Mouse (Mus musculus): Measurements from ENCODE around the gene Slc35a2. TPM values are rescaled to one million over a fixed set of nuclear protein-coding genes. Genes with fewer than 3 reads are reported as not detected.

Gene Slc35a2
- polyA plus RNA-seq, 1 experiment from 2014 or later = 16.9 TPM

GRCm38 (mm10) chrX:7863181-7863580, 20.6 kb upstream of the Slc35a2 start:
- no peak for ATAC-seq (replicated peaks; ENCODE audit: insufficient number of reproducible peaks, low FRiP score, low TSS enrichment)
- no peak overlapping the region for H3K27ac ChIP-seq (ENCODE audit: low read depth, low read length)
- no peak overlapping the region for H3K4me3 ChIP-seq (ENCODE audit: low read depth, low read length)
- no peak overlapping the region for H3K9ac ChIP-seq (ENCODE audit: low read depth, low read length)
- 93% methylated on average over 1 of the region's 1 CpGs for WGBS (ENCODE audit: insufficient replicate concordance)
- H3K4me2 ChIP-seq = no peak overlapping the region
- H3K9me3 ChIP-seq (replicated peaks; ENCODE audit: control insufficient read depth, low read length) = no peaks in the 10 kb centered on the region
- H3K27me3 ChIP-seq (ENCODE audit: control insufficient read depth, insufficient read depth, low read length) = no peaks in the 10 kb centered on the region
- 0 out of 2 replicates have a peak, but pooled peaks cover 2% of the 10 kb centered on the region for H3K4me1 ChIP-seq (ENCODE audit: control insufficient read depth, insufficient read depth, low read length)
- H3K36me3 ChIP-seq (ENCODE audit: control insufficient read depth, insufficient read depth, low read length) = no peaks in the 10 kb centered on the region

- Histone ChIP-seq H3K9ac (ENCODE audit: low read depth, low read length) (no peak overlapping the region), H3K36me3 (ENCODE audit: control insufficient read depth, insufficient read depth, low read length) (no peaks in the 10 kb centered on the region), H3K27me3 (ENCODE audit: control insufficient read depth, insufficient read depth, low read length) (no peaks in the 10 kb centered on the region), H3K27ac (ENCODE audit: low read depth, low read length) (no peak overlapping the region), H3K4me1 (ENCODE audit: control insufficient read depth, insufficient read depth, low read length) (0 out of 2 replicates have a peak, but pooled peaks cover 2% of the 10 kb centered on the region), H3K9me3 (replicated peaks; ENCODE audit: control insufficient read depth, low read length) (no peaks in the 10 kb centered on the region), H3K4me3 (ENCODE audit: low read depth, low read length) (no peak overlapping the region), H3K4me2 (no peak overlapping the region)
- ATAC-seq (replicated peaks; ENCODE audit: insufficient number of reproducible peaks, low FRiP score, low TSS enrichment) = no peak
- 74% methylated on average over 3 of the region's 3 CpGs for WGBS (ENCODE audit: insufficient replicate concordance)
Measured at GRCm38 (mm10) chrX:7864551-7864950, 19.3 kb upstream of the Slc35a2 start.

DNA sequence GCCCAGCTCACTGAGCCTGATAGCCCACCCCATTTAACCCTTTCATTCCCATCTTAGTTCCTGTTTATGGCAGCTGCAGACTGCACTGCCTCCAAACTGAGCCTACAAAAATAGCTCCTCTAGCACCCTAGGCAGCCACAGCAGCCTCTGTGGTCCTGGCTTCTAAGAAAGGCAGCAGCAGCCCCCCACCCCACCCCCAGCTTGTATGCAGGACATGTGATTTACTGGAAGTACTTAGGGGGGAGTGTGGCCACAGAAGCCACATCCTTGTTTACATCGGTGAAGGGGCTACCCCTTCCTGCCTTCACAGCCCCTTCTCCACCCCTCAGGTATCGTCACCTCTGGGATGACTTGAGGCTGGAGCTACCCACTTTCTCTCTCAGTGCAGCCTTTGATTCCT, 18.5 kb upstream of the Slc35a2 start:
- Histone ChIP-seq H3K4me3 (ENCODE audit: low read depth, low read length) (no peak overlapping the region), H3K9ac (ENCODE audit: low read depth, low read length) (no peak overlapping the region), H3K27ac (ENCODE audit: low read depth, low read length) (no peak overlapping the region), H3K36me3 (ENCODE audit: control insufficient read depth, insufficient read depth, low read length) (no peaks in the 10 kb centered on the region), H3K4me2 (no peak overlapping the region), H3K4me1 (ENCODE audit: control insufficient read depth, insufficient read depth, low read length) (0 out of 2 replicates have a peak, but pooled peaks cover 2% of the 10 kb centered on the region), H3K27me3 (ENCODE audit: control insufficient read depth, insufficient read depth, low read length) (no peaks in the 10 kb centered on the region), H3K9me3 (replicated peaks; ENCODE audit: control insufficient read depth, low read length) (no peaks in the 10 kb centered on the region)
- no peak for ATAC-seq (replicated peaks; ENCODE audit: insufficient number of reproducible peaks, low FRiP score, low TSS enrichment)
- 73% methylated on average over 2 of the region's 2 CpGs for WGBS (ENCODE audit: insufficient replicate concordance)

- H3K9ac ChIP-seq (ENCODE audit: low read depth, low read length) = no peak overlapping the region
- no peaks in the 10 kb centered on the region for H3K36me3 ChIP-seq (ENCODE audit: control insufficient read depth, insufficient read depth, low read length)
- no peaks in the 10 kb centered on the region for H3K9me3 ChIP-seq (replicated peaks; ENCODE audit: control insufficient read depth, low read length)
- H3K4me3 ChIP-seq (ENCODE audit: low read depth, low read length) = no peak overlapping the region
- H3K4me2 ChIP-seq = no peak overlapping the region
- no peak for ATAC-seq (replicated peaks; ENCODE audit: insufficient number of reproducible peaks, low FRiP score, low TSS enrichment)
- WGBS (ENCODE audit: insufficient replicate concordance) = 53% methylated on average over 2 of the region's 2 CpGs
- H3K27ac ChIP-seq (ENCODE audit: low read depth, low read length) = no peak overlapping the region
- H3K27me3 ChIP-seq (ENCODE audit: control insufficient read depth, insufficient read depth, low read length) = no peaks in the 10 kb centered on the region
- 0 out of 2 replicates have a peak, but pooled peaks cover 2% of the 10 kb centered on the region for H3K4me1 ChIP-seq (ENCODE audit: control insufficient read depth, insufficient read depth, low read length)
Measured at GRCm38 (mm10) chrX:7865786-7866185, 18.0 kb upstream of the Slc35a2 start.

DNA sequence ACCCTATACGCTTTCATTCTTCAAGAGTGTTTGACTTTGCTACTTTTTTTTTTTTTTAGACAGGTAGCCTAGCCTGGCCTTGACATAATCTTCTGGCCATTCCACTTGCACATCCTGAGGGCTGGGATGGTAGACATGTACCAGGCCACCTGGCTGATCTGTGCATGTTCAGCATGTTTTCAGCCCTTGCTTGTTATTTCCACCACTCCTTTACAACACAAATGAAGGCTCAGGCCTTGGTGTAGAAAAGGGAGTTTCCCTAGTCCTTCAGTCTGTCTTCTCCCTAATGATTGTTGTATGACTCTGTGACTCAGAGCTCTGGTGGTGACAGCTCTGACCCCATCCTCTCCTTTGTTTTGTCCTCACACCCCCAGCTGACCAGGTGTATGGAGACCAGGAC, 16.7 kb upstream of the Slc35a2 start:
- ATAC-seq (replicated peaks; ENCODE audit: insufficient number of reproducible peaks, low FRiP score, low TSS enrichment) = no peak
- H3K9ac ChIP-seq (ENCODE audit: low read depth, low read length) = no peak overlapping the region
- no peaks in the 10 kb centered on the region for H3K9me3 ChIP-seq (replicated peaks; ENCODE audit: control insufficient read depth, low read length)
- 0 out of 2 replicates have a peak, but pooled peaks cover 2% of the 10 kb centered on the region for H3K4me1 ChIP-seq (ENCODE audit: control insufficient read depth, insufficient read depth, low read length)
- WGBS (ENCODE audit: insufficient replicate concordance) = 100% methylated on average over 1 of the region's 1 CpGs
- H3K27ac ChIP-seq (ENCODE audit: low read depth, low read length) = no peak overlapping the region
- no peaks in the 10 kb centered on the region for H3K36me3 ChIP-seq (ENCODE audit: control insufficient read depth, insufficient read depth, low read length)
- H3K27me3 ChIP-seq (ENCODE audit: control insufficient read depth, insufficient read depth, low read length) = no peaks in the 10 kb centered on the region
- no peak overlapping the region for H3K4me3 ChIP-seq (ENCODE audit: low read depth, low read length)
- H3K4me2 ChIP-seq = no peak overlapping the region

DNA sequence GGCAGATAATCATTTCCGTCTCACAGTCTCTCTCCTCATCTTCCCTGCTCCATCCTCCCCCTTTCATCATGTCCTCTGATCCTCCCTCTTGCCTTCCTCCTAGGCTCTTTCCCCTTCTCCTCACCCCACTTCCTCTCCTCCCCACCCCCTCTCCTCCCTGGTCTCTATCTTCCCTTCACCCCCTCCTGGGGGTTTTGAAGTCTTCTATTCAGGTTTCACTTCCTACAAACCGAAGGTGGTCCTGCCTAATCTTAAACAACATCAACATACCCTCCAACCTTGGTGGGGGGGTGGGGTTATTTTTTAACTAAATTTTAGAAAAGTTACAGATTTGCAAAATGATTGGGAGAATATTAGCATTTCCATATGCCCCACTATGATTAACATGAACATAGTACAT, 15.3 kb upstream of the Slc35a2 start:
- WGBS (ENCODE audit: insufficient replicate concordance) = 56% methylated on average over 2 of the region's 2 CpGs
- Histone ChIP-seq H3K36me3 (ENCODE audit: control insufficient read depth, insufficient read depth, low read length) (no peaks in the 10 kb centered on the region), H3K27ac (ENCODE audit: low read depth, low read length) (no peak overlapping the region), H3K4me3 (ENCODE audit: low read depth, low read length) (no peak overlapping the region), H3K4me2 (no peak overlapping the region), H3K9me3 (replicated peaks; ENCODE audit: control insufficient read depth, low read length) (no peaks in the 10 kb centered on the region), H3K4me1 (ENCODE audit: control insufficient read depth, insufficient read depth, low read length) (0 out of 2 replicates have a peak, but pooled peaks cover 2% of the 10 kb centered on the region), H3K27me3 (ENCODE audit: control insufficient read depth, insufficient read depth, low read length) (no peaks in the 10 kb centered on the region), H3K9ac (ENCODE audit: low read depth, low read length) (no peak overlapping the region)
- no peak for ATAC-seq (replicated peaks; ENCODE audit: insufficient number of reproducible peaks, low FRiP score, low TSS enrichment)

DNA sequence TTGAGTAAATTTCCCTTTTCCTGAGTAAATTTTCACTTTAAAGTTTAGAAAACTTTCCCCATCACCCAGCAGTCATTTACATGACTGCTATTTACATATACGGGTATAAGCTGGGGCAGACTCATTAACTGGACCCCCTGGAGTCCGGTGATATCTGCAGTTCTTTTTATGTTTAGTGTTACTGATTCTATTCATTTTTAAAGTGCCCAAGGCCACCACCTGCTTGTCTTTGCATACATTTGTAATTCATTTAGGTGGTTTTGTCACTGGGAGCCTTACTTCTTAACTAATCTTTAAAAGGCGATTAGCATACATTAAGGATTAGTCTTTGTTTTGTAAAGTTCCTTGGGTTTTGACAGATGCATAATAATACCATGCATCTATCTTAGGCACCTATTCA, 14.0 kb upstream of the Slc35a2 start:
- WGBS (ENCODE audit: insufficient replicate concordance) = 52% methylated on average over 3 of the region's 3 CpGs
- H3K27me3 ChIP-seq (ENCODE audit: control insufficient read depth, insufficient read depth, low read length) = no peaks in the 10 kb centered on the region
- no peak overlapping the region for H3K4me2 ChIP-seq
- no peak overlapping the region for H3K9ac ChIP-seq (ENCODE audit: low read depth, low read length)
- H3K27ac ChIP-seq (ENCODE audit: low read depth, low read length) = no peak overlapping the region
- 0 out of 2 replicates have a peak, but pooled peaks cover 2% of the 10 kb centered on the region for H3K4me1 ChIP-seq (ENCODE audit: control insufficient read depth, insufficient read depth, low read length)
- no peak for ATAC-seq (replicated peaks; ENCODE audit: insufficient number of reproducible peaks, low FRiP score, low TSS enrichment)
- H3K36me3 ChIP-seq (ENCODE audit: control insufficient read depth, insufficient read depth, low read length) = no peaks in the 10 kb centered on the region
- H3K4me3 ChIP-seq (ENCODE audit: low read depth, low read length) = no peak overlapping the region
- no peaks in the 10 kb centered on the region for H3K9me3 ChIP-seq (replicated peaks; ENCODE audit: control insufficient read depth, low read length)

DNA sequence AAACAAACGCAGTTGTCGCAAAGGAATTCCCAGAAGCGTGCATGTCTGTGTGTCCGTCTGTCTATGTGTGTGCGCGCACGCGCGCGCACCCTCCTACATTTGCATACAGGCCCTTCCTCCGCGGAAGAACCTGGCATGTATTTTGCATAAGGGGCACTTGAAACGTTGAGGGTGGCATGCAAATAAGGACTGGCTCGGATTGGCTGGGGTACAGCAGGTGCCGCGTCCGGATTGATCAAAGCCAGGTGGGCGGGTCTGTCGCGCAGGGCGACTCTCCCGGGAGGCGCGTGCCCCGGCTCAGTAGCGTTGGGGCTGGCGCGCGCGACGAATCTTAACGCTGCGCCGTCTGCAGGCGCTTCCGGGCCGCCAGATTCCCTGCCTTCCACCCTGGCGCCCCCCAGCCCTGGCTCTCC, 5.8 kb upstream of the Slc35a2 start, which contains the start of gene Pim2:
Gene Pim2, plus strand, starts transcription at position 256 of the 413 bp plus-strand sequence.
- WGBS (ENCODE audit: insufficient replicate concordance) = 9% methylated on average over 34 of the region's 38 CpGs
- Histone ChIP-seq H3K9ac (ENCODE audit: low read depth, low read length) (peak within 1 kb of the TSS; percentile 63), H3K4me1 (ENCODE audit: control insufficient read depth, insufficient read depth, low read length) (no peaks in the 10 kb centered on the region), H3K36me3 (ENCODE audit: control insufficient read depth, insufficient read depth, low read length) (no peaks in the 10 kb centered on the region; the same call in 1 of the 2 replicates), H3K9me3 (replicated peaks; ENCODE audit: control insufficient read depth, low read length) (no peaks in the 10 kb centered on the region), H3K4me2 (peak within 1 kb of the TSS; percentile 90), H3K4me3 (ENCODE audit: low read depth, low read length) (peak within 1 kb of the TSS; percentile 49), H3K27me3 (ENCODE audit: control insufficient read depth, insufficient read depth, low read length) (no peaks in the 10 kb centered on the region), H3K27ac (ENCODE audit: low read depth, low read length) (no peak within 1 kb of the TSS)
- ATAC-seq (replicated peaks; ENCODE audit: insufficient number of reproducible peaks, low FRiP score, low TSS enrichment) = peak; percentile 86

DNA sequence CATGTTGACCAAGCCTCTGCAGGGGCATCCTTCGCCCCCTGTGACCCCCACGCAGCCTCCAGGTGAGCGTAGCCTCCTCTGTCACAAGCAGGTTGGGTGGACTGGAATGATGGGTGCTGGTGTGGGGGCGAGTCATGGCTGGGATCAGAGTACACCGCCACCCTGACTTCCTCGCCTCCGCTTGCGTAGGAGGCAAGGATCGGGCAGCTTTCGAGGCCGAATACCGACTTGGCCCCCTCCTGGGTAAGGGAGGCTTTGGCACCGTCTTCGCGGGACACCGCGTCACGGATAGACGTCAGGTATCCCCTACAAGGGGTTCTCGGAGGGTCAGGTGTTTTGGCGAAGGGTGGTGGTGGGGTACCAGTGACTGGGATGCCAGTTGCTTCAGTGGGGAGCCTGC, 5.3 kb upstream of the Slc35a2 start:
- Histone ChIP-seq H3K27me3 (ENCODE audit: control insufficient read depth, insufficient read depth, low read length) (no peaks in the 10 kb centered on the region), H3K4me1 (ENCODE audit: control insufficient read depth, insufficient read depth, low read length) (no peaks in the 10 kb centered on the region), H3K9ac (ENCODE audit: low read depth, low read length) (peak overlapping the region; percentile 63), H3K4me2 (peak overlapping the region; percentile 90), H3K27ac (ENCODE audit: low read depth, low read length) (no peak overlapping the region), H3K36me3 (ENCODE audit: control insufficient read depth, insufficient read depth, low read length) (no peaks in the 10 kb centered on the region; the same call in 1 of the 2 replicates), H3K4me3 (ENCODE audit: low read depth, low read length) (peak overlapping the region; percentile 49), H3K9me3 (replicated peaks; ENCODE audit: control insufficient read depth, low read length) (no peaks in the 10 kb centered on the region)
- 14% methylated on average over 21 of the region's 21 CpGs for WGBS (ENCODE audit: insufficient replicate concordance)
- no peak for ATAC-seq (replicated peaks; ENCODE audit: insufficient number of reproducible peaks, low FRiP score, low TSS enrichment)

All from heart, embryonic 11.5 days (tissue).